Mouse (Mus musculus): Measurements from ENCODE around the gene Derl3. TPM values are rescaled to one million over a fixed set of nuclear protein-coding genes. Genes with fewer than 3 reads are reported as not detected.
A peak's percentile ranks its signal among the peaks of the same experiment; 100 is the strongest.

Derl3 gene
- total and polyA plus RNA-seq, 3 experiments = 13.1 to 36.6 (median 36.2) TPM

DNA sequence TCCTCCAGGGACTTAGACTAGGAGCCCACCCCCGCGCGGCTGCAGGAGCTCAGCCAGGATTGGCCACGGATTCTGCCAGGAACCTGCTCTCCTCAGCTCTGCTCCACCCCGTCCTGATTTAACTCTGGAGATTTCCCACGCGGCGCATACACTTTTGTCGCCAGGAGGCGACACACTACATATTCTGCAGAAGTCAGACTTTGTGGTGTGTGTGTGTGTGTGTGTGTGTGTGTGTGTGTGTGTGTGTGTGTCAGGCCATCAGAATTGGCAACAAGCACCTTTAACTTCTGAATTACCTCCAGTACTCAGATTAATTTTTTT lies 10.0 kb upstream of the Derl3 start (continued):
- TF ChIP-seq ZC3H11A (IDR thresholded peaks at IDR 0.05; ENCODE audit: low read depth, low read length) = peak; percentile 89
- no peak for TF ChIP-seq MAFK (IDR thresholded peaks at IDR 0.05; ENCODE audit: insufficient replicate concordance, low read length)
- TF ChIP-seq MAZ (IDR thresholded peaks at IDR 0.05; ENCODE audit: low read depth, low read length) = peak; percentile 81
- TF ChIP-seq CTCF (conservative IDR thresholded peaks at IDR 0.05 in 1 of 2, IDR thresholded peaks at IDR 0.05 in 1 of 2; ENCODE audit: low read depth in 2 of 2, low read length in 2 of 2) = peak in 1 of 2 experiments; percentile 96; a peak in 2 of 4 replicates
- peak; percentile 75; the same call in 1 of the 2 replicates for TF ChIP-seq MEF2A (IDR thresholded peaks at IDR 0.05; ENCODE audit: borderline replicate concordance, low read depth, low read length)
- no peak for TF ChIP-seq USF1 (IDR thresholded peaks at IDR 0.05; ENCODE audit: low read depth, low read length)
- TF ChIP-seq RAD21 (IDR thresholded peaks at IDR 0.05; ENCODE audit: low read depth, low read length) = peak; percentile 86
- TF ChIP-seq MAX (IDR thresholded peaks at IDR 0.05; ENCODE audit: low read length) = peak; percentile 78
- 0 out of 2 replicates have a peak, but pooled peaks have one; percentile 34 for TF ChIP-seq RCOR1 (conservative IDR thresholded peaks at IDR 0.05; ENCODE audit: low read depth, low read length)
- TF ChIP-seq ELF1 (IDR thresholded peaks at IDR 0.05; ENCODE audit: low read depth, low read length) = peak; percentile 38; the same call in 1 of the 2 replicates
- TF ChIP-seq NELFE (IDR thresholded peaks at IDR 0.05; ENCODE audit: low read depth, low read length) = peak; percentile 57; the same call in 1 of the 2 replicates

DNA sequence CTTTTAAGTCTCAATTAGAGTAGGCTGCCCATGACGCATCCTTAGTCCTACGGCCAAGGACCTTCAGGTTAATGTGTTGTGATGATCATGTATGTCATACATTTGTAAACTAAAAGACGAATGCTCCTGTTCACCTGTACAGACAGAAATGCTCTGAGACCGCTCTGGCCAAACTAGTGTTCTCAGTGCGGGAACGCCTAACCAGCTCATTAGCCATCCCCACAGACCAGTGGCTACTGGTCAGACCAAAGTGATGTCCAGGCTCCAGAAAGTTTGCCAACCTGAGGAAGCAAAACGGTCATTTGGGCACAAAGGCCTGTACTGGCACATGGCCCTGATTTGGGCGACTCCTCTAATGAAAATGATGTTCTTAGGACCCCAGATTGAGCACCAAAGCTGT lies 8.5 kb upstream of the Derl3 start:
- Histone ChIP-seq H3K9ac (ENCODE audit: insufficient read depth, low read depth) (no peak overlapping the region), H3K79me2 (replicated peaks; ENCODE audit: control insufficient read depth, extremely low read depth, insufficient read depth, poor library complexity, severe bottlenecking) (no peaks in the 10 kb centered on the region), H3K27me3 (replicated peaks) (no peaks in the 10 kb centered on the region), H3K36me3 (replicated peaks in 1 of 2; ENCODE audit: control insufficient read depth in 1 of 2, insufficient read depth in 1 of 2, low read length in 1 of 2) (no peaks in the 10 kb centered on the region), H3K4me2 (ENCODE audit: insufficient read depth, low read depth, poor library complexity, severe bottlenecking) (no peak overlapping the region), H3K4me1 (ENCODE audit: control insufficient read depth in 1 of 2, insufficient read depth in 2 of 2) (peaks cover 4 to 33% of the 10 kb centered on the region in 2 experiments; a peak in 2 of 4 replicates), H3K9me3 (replicated peaks; ENCODE audit: low read length) (no peaks in the 10 kb centered on the region), H3K4me3 (replicated peaks in 1 of 3; ENCODE audit: low read depth in 2 of 3, low read length in 2 of 3, poor library complexity in 1 of 3) (no peak overlapping the region), H3K27ac (ENCODE audit: insufficient read depth, low read depth) (no peak overlapping the region)
- TF ChIP-seq POLR2AphosphoS2 (IDR thresholded peaks at IDR 0.05; ENCODE audit: low read depth, low read length) (no peak), JUND (conservative IDR thresholded peaks at IDR 0.05; ENCODE audit: low read depth, low read length) (no peak), KAT2A (IDR thresholded peaks at IDR 0.05; ENCODE audit: insufficient replicate concordance, low read length) (no peak), PAX5 (IDR thresholded peaks at IDR 0.05; ENCODE audit: low read length) (no peak), CHD1 (IDR thresholded peaks at IDR 0.05; ENCODE audit: low read depth, low read length) (no peak), ZNF384 (IDR thresholded peaks at IDR 0.05; ENCODE audit: low read depth, low read length) (no peak), SMC3 (IDR thresholded peaks at IDR 0.05; ENCODE audit: low read depth, low read length) (no peak), RAD21 (IDR thresholded peaks at IDR 0.05; ENCODE audit: low read depth, low read length) (no peak), UBTF (IDR thresholded peaks at IDR 0.05; ENCODE audit: low read depth, low read length) (no peak), RCOR1 (conservative IDR thresholded peaks at IDR 0.05; ENCODE audit: low read depth, low read length) (no peak), ZKSCAN1 (IDR thresholded peaks at IDR 0.05; ENCODE audit: borderline replicate concordance, low read depth, low read length) (no peak), ZMIZ1 (IDR thresholded peaks at IDR 0.05; ENCODE audit: low read depth, low read length) (no peak), MYC (IDR thresholded peaks at IDR 0.05; ENCODE audit: low read depth, low read length) (no peak), BHLHE40 (IDR thresholded peaks at IDR 0.05; ENCODE audit: low read depth, low read length) (no peak), EP300 (IDR thresholded peaks at IDR 0.05; ENCODE audit: low read length) (no peak), MAX (IDR thresholded peaks at IDR 0.05; ENCODE audit: low read length) (no peak), E2F4 (IDR thresholded peaks at IDR 0.05; ENCODE audit: insufficient replicate concordance, low read depth, low read length) (no peak), MEF2A (IDR thresholded peaks at IDR 0.05; ENCODE audit: borderline replicate concordance, low read depth, low read length) (no peak)
- dilution Hi-C loops (cut with MboI; ENCODE audit: extremely low pct_ligation_motif_present, extremely low pct_unique_long_range_greater_than_20kb, low sequenced_read_pairs) (no loop called here), in situ Hi-C loops (cut with MboI; ENCODE audit: low pct_ligation_motif_present, low pct_unique_long_range_greater_than_20kb, low sequenced_read_pairs) (loop anchor here (10.0 kb wide), 2 partner anchors 70 to 320 kb away; partner anchors contain the start of gene Gm5134)
- no peak for DNase-seq (ENCODE audit: extremely low read depth)

All from CH12.LX (cell line).